Mouse (Mus musculus) ES-CJ7 (cell line): ENCODE results near the gene Aqp6.

Experiments
- DNase-seq: peaks from one replicate; pipeline ENCODE4 v3.0.0; 2011; ENCODE audit warnings: low read depth, low spot score

Aqp6 gene

DNA sequence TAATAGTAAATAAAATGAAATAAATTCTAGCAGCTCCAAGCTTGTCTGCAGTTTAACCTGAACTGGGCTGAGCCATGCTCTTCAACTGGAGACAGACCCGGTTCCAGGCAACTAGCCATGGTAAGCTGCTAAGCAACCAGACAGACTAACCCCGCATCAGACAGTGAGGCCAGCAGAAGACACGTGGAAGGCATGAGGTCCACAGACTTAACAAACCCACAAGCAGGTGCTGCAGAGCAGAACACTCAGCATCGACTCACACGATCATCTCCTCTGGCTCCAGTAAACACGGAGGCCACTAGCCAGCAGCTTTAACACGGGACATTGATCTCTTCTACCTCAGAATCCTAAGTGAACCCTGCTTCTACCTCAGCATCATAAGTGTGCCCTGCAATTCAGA is 43.6 kb downstream of the Aqp6 start:
- no peak for DNase-seq

DNA sequence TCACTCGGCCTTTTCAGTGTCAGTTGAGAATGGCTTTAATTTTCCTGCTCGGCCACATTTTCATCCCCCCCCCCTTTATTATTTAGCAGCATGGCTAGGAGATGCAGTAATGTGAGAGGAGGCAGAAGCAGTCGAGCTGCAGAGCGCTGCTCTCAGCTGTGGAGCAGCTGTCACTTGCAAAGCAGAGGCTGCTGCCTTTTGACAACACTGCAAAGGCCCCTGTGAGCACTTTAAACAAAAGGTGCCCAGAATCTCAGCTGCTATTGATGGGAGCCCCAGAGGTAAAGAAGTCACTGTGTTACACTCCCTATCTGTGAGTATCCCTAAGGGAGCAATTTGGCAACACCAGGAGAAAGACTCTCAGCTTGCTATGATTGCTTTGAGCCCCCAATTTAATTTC is 47.1 kb downstream of the Aqp6 start:
- DNase-seq: no peak

DNA sequence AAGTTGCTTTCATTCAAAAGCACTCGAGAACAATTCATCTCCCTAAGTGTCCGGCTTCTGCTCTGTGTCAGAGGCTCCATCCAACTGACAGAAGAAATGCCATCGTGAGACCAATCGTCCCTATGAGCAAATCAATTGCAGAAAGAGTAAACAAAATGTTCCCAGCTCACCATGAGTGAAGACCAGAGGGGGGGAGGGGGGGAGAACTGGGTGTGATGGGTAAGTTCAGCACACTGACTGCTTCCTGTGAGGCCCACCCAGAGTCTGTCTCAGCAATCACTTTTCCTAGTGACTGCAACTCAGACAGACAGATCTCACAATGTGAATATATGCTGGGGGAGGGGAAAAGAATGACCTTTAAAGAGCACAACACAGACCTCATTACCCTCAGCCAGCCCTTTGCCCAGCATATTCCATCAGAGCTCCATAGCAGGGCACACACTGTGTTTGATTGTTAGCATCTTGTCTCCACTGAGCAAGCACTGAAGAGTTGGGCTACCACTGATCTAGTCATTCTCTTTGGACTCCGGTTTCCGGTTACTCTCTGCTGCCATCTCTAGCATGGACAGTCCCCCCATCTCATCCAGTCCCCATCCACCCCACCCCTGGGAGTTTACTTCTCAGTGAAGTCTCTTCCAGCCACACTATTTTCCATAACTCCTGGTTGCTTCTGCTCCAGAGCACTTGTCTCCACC is 48.0 kb downstream of the Aqp6 start:
- DNase-seq: no peak

DNA sequence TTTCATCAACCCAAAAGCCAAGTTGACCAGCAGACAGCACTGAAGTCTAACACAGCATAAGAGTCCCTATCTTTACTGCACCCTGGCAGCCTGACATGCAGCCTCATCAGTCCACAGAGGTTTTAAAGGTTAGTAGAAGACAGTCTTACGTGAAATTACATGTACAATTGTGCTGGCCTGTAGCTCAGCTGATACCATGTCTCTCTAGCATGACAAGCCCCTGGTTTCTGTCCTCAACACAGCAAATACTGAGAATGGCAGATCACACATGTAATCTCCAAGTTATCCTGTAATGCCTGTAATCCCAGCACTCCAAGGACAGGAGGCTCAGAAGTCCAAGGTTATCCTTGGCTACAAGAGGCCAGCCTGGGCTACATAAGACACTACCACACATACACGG is 49.1 kb downstream of the Aqp6 start:
- no peak for DNase-seq

DNA sequence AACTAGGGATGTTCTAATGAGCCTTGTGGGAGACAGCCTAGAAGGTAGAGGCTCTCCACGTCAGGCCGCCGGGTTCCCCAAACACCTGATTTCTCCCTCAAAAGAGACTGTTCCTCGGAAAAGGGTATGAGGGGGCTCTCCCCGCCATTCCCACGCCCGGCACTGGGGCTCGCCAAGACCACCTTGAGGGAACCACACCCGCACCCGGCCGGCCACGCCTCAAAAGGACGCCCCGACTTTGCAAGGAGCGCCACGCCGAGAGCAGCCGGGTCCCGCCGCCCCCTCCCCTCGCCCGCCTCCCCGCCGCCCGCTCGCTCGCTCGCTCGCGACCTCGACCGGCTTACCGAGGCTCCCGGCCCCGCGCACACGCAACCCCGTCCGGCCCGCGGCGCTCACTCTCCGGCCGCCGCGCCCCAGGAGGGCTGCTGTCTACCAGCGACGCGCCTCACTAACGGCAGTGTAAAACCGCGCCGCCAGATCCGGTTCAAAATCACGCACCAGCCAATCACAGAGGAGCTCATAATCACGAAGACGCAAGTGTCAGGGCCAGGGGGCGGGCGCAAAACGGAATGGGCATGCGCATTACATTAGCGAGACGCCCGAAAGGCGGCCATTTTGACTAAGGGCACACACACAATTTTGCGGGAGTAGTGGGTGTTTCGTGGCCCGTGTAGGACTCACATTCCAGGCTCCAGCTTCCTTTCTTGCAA is 50.1 kb downstream of the Aqp6 start, which contains the start of gene Racgap1:
Gene Racgap1 (minus strand): TSS at position 494 of the 710 bp plus-strand sequence.
- DNase-seq: peak; percentile 99

DNA sequence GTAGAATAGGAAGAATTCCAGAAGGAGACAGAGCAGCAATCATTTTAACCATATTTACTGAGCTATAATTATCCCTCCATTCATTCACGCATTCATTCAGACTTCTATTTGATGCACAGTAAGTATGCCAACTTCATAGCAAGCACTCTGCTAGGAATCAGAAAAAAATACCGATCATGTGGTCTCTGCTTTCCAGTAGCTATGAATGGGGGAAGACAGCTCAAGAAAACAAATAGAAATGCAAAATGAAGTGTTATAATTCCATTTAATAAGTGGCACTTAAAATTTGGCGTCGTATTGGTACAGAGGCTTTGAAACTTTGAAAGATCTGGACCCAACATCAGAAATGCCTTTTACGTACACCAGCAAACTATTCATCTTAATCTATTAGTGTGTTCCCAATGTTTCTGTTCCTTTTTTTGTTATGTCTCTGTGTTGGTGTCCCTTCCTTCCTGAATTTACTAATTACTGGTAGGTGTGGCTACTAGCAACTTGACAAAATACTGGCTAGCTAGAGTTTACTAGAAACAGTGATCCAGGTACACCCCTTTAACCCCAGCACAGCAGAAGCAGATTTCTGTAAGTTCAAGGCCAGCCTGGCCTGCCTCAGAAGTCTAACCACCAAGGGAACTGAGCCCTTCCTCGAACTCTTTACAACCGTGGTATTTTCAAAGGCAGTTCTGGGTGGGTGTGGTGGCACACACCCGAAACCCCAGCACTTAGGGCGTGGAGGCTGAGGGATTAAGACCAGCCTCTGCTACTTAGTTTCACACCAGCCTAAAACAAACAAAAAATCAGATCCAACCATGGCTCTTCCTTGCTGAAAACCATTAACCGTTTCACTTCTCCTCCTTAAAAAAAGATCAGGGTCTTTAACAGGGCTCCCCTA is 51.0 kb downstream of the Aqp6 start:
- DNase-seq: peak; percentile 67

DNA sequence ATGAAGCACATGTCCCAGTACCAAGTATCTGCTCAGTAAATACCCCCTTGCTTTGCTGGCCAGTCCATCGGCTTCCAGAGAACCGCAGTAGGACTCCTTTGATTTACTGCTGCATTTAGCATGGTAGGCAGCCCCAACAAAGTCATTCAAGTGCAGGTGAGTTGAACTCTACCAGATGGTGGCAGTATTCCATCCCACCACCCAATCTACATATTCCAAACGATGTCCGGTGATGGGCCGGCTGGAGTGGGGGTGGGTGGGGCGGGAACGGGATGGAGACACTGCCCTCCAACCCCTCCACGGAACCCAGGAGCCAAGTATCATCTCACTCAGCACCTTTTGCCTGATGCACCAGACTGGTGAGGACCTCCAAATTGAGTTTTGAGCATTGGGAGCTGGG is 52.1 kb downstream of the Aqp6 start:
- DNase-seq: peak; percentile 90

DNA sequence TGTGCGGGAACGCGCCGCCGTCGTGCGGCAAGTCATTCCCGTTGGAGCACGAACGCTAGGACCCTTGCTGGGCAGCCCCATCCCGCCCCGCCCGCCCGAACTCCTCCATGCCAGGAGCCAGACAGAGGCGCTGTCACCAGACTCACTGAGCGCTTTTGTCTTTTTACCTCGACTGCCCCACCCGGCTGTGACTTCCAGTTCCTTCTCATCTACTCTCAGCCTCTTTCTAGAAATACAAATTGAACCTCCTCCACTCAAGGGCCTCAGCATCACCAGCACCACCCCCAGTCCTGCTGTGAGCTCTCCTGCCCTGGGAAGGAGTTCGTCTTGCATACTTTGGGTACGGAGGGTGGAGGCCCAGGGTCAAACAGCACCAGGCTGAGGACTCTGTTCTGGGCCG is 52.7 kb downstream of the Aqp6 start:
- peak; percentile 79 for DNase-seq
